Mouse (Mus musculus): ENCODE data around the gene Cd68.
"Not testable (repeated sequence)": the region's sequence is repeated elsewhere in the genome, so short reads cannot be mapped to it uniquely, and the experiment has no call there.

Cd68 gene

DNA sequence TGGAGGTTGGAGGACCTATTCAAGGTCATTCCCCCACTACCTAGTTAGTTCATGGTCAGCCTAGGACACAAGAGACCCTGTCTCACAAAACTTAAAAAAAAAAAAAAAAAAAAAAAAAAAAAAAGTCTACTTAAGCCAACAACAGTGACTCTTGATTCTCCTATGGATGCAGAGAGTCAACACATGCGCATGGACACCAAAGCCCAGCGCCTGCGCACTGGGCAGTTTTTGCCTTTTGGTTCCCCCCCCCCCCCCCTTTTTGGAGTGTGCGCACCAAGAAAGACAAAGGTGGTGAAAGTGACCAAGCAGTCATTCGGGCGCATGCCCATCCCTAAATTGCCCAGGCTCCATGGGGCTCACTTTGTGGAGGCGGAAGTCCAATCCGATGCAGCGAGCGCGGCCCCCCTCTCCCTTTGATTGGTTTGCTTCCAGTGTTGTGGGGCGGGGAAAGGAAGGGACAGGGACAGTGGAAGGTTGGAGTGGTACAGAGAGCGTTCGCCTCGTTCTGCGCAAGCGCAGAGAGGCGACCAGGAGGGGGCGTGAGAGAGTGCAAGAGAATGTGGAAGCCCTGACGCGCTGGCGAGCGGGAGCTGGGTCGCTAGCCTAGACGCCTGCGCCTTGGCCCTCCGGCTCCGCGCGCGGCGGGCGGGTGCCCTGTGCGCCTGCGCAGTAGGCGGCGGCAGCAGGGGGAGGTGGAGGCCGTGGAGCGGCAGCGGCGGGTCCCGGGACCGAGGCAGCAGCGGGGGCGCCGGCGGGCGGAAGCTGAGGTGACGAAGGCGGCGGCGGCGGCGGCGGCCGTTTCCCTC lies 33.5 kb downstream of the Cd68 start, which contains the start of gene Fxr2:
Gene Fxr2, plus strand, starts transcription at position 707 of the 806 bp plus-strand sequence.
- in situ Hi-C loops (cut with MboI, MseI) = loop anchor here in 1 of 2 experiments (25.0 kb wide), 1 partner anchor 1355 kb away; the partner anchor contains the start of gene C1qbp

- in situ Hi-C loops (cut with MboI, MseI) = loop anchor here in 1 of 2 experiments (25.0 kb wide), 1 partner anchor 1357 kb away; the partner anchor contains the start of gene C1qbp
Observed at GRCm38 (mm10) chr11:69629802-69630201, 36.2 kb downstream of the Cd68 start.

DNA sequence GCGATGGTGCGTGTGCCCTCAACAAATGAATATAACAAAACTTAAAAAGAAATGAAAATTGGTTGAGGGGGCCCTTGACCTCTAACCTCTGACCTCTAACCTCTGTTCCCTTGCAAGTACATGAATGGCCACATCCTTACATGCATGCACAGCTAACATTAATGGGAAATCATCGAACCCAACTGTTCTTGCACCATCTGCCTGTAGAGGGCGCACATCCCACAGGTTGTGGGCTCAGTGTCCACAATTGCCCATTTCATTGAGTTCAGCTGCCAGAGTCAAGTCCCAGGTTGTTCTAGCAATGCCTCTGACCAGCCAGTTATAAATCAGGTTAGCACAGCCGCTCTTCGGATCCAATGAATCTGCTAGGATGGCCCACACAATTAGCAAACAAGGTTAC lies 37.7 kb downstream of the Cd68 start:
- in situ Hi-C loops (cut with MboI, MseI) = loop anchor here in 1 of 2 experiments (25.0 kb wide), 1 partner anchor 1359 kb away; the partner anchor contains the start of gene C1qbp

GRCm38 (mm10) chr11:69624339-69624738 lies 41.6 kb downstream of the Cd68 start:
- in situ Hi-C loops (cut with MboI, MseI) = not testable (repeated sequence)

- in situ Hi-C loops (cut with MboI, MseI) = no loop called here
Observed at GRCm38 (mm10) chr11:69623006-69623405, 42.9 kb downstream of the Cd68 start.

DNA sequence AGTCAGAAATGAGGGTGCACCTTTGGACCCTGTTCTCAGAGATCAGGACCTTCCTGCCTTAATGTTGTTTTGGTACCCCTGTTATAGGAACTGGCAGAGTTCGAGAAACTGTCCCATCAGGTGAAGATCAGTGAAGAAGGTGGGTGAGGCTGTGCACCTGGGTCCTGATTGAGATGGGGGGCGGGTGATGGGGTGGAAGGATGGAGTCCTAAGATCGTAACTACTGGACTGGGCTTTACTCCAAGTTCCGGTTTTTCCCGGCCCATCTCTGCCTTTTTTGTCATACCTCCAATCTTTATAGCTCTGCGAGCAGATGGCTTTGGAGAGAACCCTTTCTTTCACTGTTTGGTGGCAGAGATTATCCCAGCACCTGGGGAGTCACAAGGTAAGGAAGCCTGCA lies 43.5 kb downstream of the Cd68 start:
- in situ Hi-C loops (cut with MboI, MseI) = no loop called here

- in situ Hi-C loops (cut with MboI, MseI) = no loop called here
Observed at GRCm38 (mm10) chr11:69621571-69622268, 44.2 kb downstream of the Cd68 start, which contains the start of gene Sat2. Gene Sat2, plus strand, starts transcription at chr11:69622024.

GRCm38 (mm10) chr11:69620394-69621081 lies 45.4 kb downstream of the Cd68 start:
- in situ Hi-C loops (cut with MboI, MseI) = no loop called here

DNA sequence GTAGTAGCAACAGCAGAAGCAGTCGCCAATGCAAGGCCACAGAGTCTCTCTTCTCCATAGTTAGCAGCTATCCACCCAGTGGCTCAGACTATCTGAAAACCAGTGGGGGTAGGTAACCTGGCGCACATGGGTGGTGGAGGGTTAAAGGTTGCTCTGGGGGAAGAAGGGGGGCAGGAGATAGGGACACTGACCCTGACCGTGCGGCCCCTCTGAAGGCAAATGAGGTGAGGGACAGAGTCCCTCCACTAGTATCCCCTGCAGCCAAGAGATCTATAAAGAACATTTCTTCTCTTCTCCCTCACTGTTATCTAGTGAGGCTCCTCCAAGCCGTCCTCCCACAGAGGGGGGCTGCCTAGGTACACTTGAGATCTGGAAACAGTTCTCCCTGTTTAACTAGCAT lies 48.1 kb downstream of the Cd68 start, which contains the start of gene Shbg:
Gene Shbg, minus strand, starts transcription at position 101 of the 400 bp plus-strand sequence.
- in situ Hi-C loops (cut with MboI, MseI) = no loop called here

GRCm38 (mm10) chr11:69616781-69617180 lies 49.2 kb downstream of the Cd68 start:
- in situ Hi-C loops (cut with MboI, MseI) = no loop called here

DNA sequence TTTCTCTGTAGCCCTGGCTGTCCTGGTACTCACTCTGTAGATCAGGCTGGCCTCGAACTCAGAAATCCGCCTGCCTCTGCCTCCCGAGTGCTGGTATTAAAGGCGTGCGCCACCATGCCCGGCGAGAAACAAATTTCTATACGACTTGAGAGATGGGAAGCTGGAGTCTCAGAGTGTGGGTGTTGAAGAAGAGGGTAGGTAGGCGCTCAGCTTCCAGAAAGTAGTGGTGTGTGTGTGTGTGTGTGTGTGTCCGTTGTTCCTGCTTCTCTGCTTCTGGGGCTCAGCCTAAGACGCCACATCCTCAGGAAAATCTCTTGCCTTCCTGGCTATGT lies 51.7 kb downstream of the Cd68 start:
- in situ Hi-C loops (cut with MboI, MseI) = not testable (repeated sequence)

Measured in T-helper 17 cell (primary cell).